Mouse (Mus musculus): ENCODE measurements around the gene Edrf1. TPM values are rescaled to one million over a fixed set of nuclear protein-coding genes. Genes with fewer than 3 reads are reported as not detected.

Gene Edrf1
- total and polyA plus RNA-seq, 2 experiments from 2014 or later, result 10.5 to 25.6 TPM

- 93% methylated on average over 9 of the region's 9 CpGs for WGBS
Measured at GRCm38 (mm10) chr7:133669946-133670345, 32.6 kb downstream of the Edrf1 start.

DNA sequence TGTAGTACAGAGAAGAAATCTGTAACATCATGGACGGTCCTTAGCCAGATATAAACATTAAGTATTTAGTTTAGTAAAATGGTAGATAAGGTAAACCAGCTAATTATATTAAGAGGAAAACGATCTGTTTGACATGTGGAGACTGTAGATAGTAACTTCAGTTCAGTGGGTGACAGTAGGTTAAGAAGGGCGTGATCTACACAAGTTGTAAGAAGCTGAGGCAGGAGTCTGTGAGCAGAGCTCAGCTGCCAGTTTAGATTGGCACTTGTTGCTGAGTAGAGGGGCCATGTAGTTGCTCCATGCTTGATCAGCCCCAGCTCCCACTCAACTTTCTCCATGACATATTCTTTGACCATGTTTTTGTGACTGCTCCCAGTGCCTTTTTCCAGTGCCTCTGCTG is 33.5 kb downstream of the Edrf1 start:
- no peaks in the 10 kb centered on the region for H3K9me3 ChIP-seq (ENCODE audit: low read length)
- ATAC-seq (ENCODE audit: low FRiP score), result no peak
- WGBS, result 93% methylated on average over 3 of the region's 3 CpGs
- no peak overlapping the region for H3K4me3 ChIP-seq (ENCODE audit: low read depth, low read length)
- TF ChIP-seq CTCF (IDR thresholded peaks at IDR 0.05), result no peak
- H3K36me3 ChIP-seq (ENCODE audit: insufficient read depth, low read length), result peaks cover 48% of the 10 kb centered on the region
- H3K27me3 ChIP-seq (ENCODE audit: insufficient read depth, low read length), result no peaks in the 10 kb centered on the region
- no peak overlapping the region for H3K4me2 ChIP-seq (ENCODE audit: low read depth, low read length, poor library complexity, severe bottlenecking)
- H3K4me1 ChIP-seq (ENCODE audit: insufficient read depth, low read length), result no peaks in the 10 kb centered on the region
- H3K9ac ChIP-seq (replicated peaks; ENCODE audit: low read length, poor library complexity, severe bottlenecking), result no peak overlapping the region
- no peak for DNase-seq (ENCODE audit: low spot score)
- H3K27ac ChIP-seq (ENCODE audit: low read depth, low read length), result no peak overlapping the region

More at GRCm38 (mm10) chr7:133669946-133670345, 32.6 kb downstream of the Edrf1 start:
- Histone ChIP-seq H3K9me3 (ENCODE audit: low read length) (no peaks in the 10 kb centered on the region), H3K4me3 (ENCODE audit: low read depth, low read length) (no peak overlapping the region), H3K27ac (ENCODE audit: low read depth, low read length) (no peak overlapping the region), H3K27me3 (ENCODE audit: insufficient read depth, low read length) (no peaks in the 10 kb centered on the region), H3K36me3 (ENCODE audit: insufficient read depth, low read length) (peaks cover 54% of the 10 kb centered on the region), H3K4me1 (ENCODE audit: insufficient read depth, low read length) (no peaks in the 10 kb centered on the region), H3K9ac (replicated peaks; ENCODE audit: low read length, poor library complexity, severe bottlenecking) (no peak overlapping the region), H3K4me2 (ENCODE audit: low read depth, low read length, poor library complexity, severe bottlenecking) (no peak overlapping the region)
- ATAC-seq (ENCODE audit: low FRiP score) (no peak), DNase-seq (ENCODE audit: low spot score) (no peak)
- TF ChIP-seq CTCF (IDR thresholded peaks at IDR 0.05), result no peak

- Histone ChIP-seq H3K4me1 (ENCODE audit: insufficient read depth, low read length) (no peaks in the 10 kb centered on the region), H3K4me2 (ENCODE audit: low read depth, low read length, poor library complexity, severe bottlenecking) (no peak overlapping the region), H3K9ac (replicated peaks; ENCODE audit: low read length, poor library complexity, severe bottlenecking) (no peak overlapping the region), H3K9me3 (ENCODE audit: low read length) (no peaks in the 10 kb centered on the region), H3K27me3 (ENCODE audit: insufficient read depth, low read length) (no peaks in the 10 kb centered on the region), H3K4me3 (ENCODE audit: low read depth, low read length) (no peak overlapping the region), H3K27ac (ENCODE audit: low read depth, low read length) (no peak overlapping the region), H3K36me3 (ENCODE audit: insufficient read depth, low read length) (peaks cover 16% of the 10 kb centered on the region)
- DNase-seq (ENCODE audit: low spot score), result peak; percentile 21
- ATAC-seq (ENCODE audit: low FRiP score), result no peak
- 71% methylated on average over 9 of the region's 9 CpGs for WGBS
- peak; percentile 56 for TF ChIP-seq CTCF (IDR thresholded peaks at IDR 0.05)
Measured at GRCm38 (mm10) chr7:133676002-133676401, 38.7 kb downstream of the Edrf1 start.

- DNase-seq (ENCODE audit: low spot score) (no peak), ATAC-seq (ENCODE audit: low FRiP score) (no peak)
- no peak overlapping the region for H3K27ac ChIP-seq (ENCODE audit: low read depth, low read length)
- WGBS, result 90% methylated on average over 8 of the region's 8 CpGs
- no peak for TF ChIP-seq CTCF (IDR thresholded peaks at IDR 0.05)
- no peaks in the 10 kb centered on the region for H3K9me3 ChIP-seq (ENCODE audit: low read length)
- H3K4me1 ChIP-seq (ENCODE audit: insufficient read depth, low read length), result no peaks in the 10 kb centered on the region
- no peak overlapping the region for H3K9ac ChIP-seq (replicated peaks; ENCODE audit: low read length, poor library complexity, severe bottlenecking)
- no peaks in the 10 kb centered on the region for H3K27me3 ChIP-seq (ENCODE audit: insufficient read depth, low read length)
- H3K4me2 ChIP-seq (ENCODE audit: low read depth, low read length, poor library complexity, severe bottlenecking), result no peak overlapping the region
- H3K36me3 ChIP-seq (ENCODE audit: insufficient read depth, low read length), result no peaks in the 10 kb centered on the region; the same call in 1 of the 2 replicates
- no peak overlapping the region for H3K4me3 ChIP-seq (ENCODE audit: low read depth, low read length)
Measured at GRCm38 (mm10) chr7:133678716-133679115, 41.4 kb downstream of the Edrf1 start.

DNA sequence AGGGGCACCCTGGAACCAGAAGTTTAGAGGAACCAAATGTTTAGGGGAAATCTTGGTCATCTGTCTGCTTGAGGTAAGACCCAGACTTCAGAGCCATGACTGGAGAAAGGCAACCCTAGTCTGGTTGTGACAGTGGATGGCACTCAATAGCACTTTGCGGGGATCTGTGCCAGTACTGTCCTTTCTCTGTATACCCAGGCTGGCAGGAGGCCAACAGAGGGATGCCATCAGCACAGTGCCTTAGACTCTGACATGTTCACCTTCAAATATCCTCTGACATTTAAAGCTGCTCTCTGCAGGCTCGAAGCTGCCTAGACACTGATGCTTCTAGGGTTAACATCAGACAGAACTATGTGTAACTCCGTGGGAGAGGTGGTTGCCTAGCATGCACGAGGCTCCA is 42.1 kb downstream of the Edrf1 start:
- Histone ChIP-seq H3K4me3 (ENCODE audit: low read depth, low read length) (no peak overlapping the region), H3K27me3 (ENCODE audit: insufficient read depth, low read length) (no peaks in the 10 kb centered on the region), H3K9me3 (ENCODE audit: low read length) (0 out of 2 replicates have a peak, but pooled peaks cover 4% of the 10 kb centered on the region), H3K27ac (ENCODE audit: low read depth, low read length) (no peak overlapping the region), H3K9ac (replicated peaks; ENCODE audit: low read length, poor library complexity, severe bottlenecking) (no peak overlapping the region), H3K4me2 (ENCODE audit: low read depth, low read length, poor library complexity, severe bottlenecking) (no peak overlapping the region), H3K4me1 (ENCODE audit: insufficient read depth, low read length) (no peaks in the 10 kb centered on the region), H3K36me3 (ENCODE audit: insufficient read depth, low read length) (no peaks in the 10 kb centered on the region; the same call in 1 of the 2 replicates)
- WGBS, result 66% methylated on average over 4 of the region's 4 CpGs
- DNase-seq (ENCODE audit: low spot score) (peak; percentile 49), ATAC-seq (ENCODE audit: low FRiP score) (no peak)
- TF ChIP-seq CTCF (IDR thresholded peaks at IDR 0.05), result no peak

- H3K4me2 ChIP-seq (ENCODE audit: low read depth, low read length, poor library complexity, severe bottlenecking), result no peak within 1 kb of the TSS
- WGBS, result 90% methylated on average over 3 of the region's 3 CpGs
- H3K4me1 ChIP-seq (ENCODE audit: insufficient read depth, low read length), result no peaks in the 10 kb centered on the region
- 0 out of 2 replicates have a peak, but pooled peaks cover 4% of the 10 kb centered on the region for H3K9me3 ChIP-seq (ENCODE audit: low read length)
- no peak for TF ChIP-seq CTCF (IDR thresholded peaks at IDR 0.05)
- H3K4me3 ChIP-seq (ENCODE audit: low read depth, low read length), result no peak within 1 kb of the TSS
- no peaks in the 10 kb centered on the region; the same call in 1 of the 2 replicates for H3K36me3 ChIP-seq (ENCODE audit: insufficient read depth, low read length)
- no peaks in the 10 kb centered on the region for H3K27me3 ChIP-seq (ENCODE audit: insufficient read depth, low read length)
- H3K27ac ChIP-seq (ENCODE audit: low read depth, low read length), result no peak within 1 kb of the TSS
- ATAC-seq (ENCODE audit: low FRiP score), result no peak
- DNase-seq (ENCODE audit: low spot score), result no peak
- no peak within 1 kb of the TSS for H3K9ac ChIP-seq (replicated peaks; ENCODE audit: low read length, poor library complexity, severe bottlenecking)
Measured at GRCm38 (mm10) chr7:133679961-133680360, 42.6 kb downstream of the Edrf1 start, which contains the start of gene Mmp21. TSS of gene Mmp21 (minus strand) at chr7:133680061.

Data from midbrain, postnatal 0 days (tissue).